Mouse (Mus musculus): ENCODE results near the gene Ppa2.

Ppa2 gene

DNA sequence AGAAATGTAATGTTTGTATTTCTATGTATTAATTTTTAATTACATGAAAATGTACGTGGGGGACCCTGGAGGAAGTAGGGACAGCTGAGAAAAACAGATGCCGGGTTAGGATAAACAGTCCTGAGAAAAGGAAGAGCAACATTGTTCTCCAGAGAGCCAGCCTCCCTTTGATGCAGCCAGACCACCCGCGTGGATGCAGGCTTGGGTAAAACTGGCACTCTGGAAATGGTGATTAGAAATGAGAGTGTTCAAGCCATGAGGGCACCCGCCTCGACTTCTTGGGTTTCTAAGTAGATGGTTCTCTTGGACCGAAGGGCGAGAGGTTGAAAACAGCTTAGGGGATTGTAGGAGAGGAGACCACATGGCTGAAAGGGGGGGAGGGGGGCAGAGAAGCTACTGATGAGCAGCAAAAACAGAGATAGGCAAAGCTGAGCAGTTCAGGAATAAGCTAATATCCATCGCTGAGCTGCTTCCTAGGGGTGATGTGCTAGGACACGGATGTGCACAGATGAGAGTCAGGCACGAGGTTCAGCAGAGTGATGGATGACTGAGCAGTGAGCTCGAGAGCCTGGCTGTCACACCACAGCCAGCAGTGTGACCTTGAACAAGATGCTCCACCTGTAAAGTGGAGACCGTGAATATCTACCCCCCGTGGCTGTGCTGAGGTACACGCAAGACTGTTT is 21.4 kb downstream of the Ppa2 start:
- no peak for DNase-seq (ENCODE audit: low read depth)

DNA sequence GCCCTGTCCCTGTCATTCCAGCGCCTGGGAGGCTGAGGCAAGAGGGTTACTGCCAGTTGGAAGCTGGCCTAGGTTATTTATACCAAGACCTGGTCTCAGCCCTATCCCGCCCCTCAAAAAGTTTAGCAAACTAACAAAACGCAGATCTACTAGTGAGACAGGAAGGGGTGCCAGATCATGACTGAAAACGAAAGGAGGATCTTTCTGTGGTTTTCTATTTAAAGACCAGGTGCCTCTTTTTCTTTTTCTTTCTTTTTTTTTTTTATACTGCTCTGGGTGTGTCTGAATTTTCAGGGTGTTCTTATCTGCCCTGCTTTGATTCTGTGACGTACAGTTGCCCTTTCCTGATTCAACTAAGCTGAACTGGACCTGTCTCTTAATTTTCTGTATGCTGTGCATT is 22.4 kb downstream of the Ppa2 start:
- peak; percentile 28 for DNase-seq (ENCODE audit: low read depth)

DNA sequence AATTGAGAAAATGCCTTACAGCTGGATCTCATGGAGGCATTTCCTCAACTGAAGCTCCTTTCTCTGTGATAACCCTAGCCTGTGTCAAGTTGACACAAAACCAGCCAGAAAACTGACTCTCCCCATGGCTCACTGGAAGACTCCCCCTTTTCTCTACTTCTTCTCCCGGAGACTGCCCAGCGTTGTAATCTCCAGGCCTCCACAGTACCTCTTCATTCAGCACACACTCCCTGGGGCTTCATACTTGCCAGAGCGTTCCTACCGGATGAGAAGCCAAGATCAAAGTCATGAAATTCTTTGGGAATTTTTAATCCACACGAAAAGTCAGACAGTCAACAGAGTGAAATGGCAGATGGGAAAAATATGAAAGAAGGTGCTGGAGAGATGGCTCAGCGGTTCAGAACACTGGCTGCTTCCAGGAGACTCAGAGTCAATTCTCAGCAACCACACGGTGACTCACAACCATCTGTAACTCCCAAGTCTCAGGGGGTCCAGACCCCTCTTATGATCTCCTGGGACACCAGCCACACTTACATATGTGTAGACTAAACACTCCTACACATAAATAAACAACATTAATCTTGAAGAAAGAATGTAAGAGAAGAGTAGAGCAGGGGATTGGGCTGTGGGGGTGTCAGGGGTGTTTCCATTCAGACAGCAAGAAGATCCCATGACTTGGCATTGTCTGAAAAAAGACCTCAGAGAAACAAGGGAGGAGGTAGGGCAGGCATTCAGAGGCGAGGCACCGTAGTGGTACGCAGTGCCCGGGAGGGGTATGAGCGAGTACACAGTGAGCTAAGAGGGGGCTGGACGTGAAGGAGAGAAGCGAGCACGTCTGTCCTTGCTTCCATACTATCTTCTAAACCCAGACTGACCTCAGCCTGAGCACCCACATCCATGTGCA is 23.6 kb downstream of the Ppa2 start:
- DNase-seq (ENCODE audit: low read depth) = no peak

DNA sequence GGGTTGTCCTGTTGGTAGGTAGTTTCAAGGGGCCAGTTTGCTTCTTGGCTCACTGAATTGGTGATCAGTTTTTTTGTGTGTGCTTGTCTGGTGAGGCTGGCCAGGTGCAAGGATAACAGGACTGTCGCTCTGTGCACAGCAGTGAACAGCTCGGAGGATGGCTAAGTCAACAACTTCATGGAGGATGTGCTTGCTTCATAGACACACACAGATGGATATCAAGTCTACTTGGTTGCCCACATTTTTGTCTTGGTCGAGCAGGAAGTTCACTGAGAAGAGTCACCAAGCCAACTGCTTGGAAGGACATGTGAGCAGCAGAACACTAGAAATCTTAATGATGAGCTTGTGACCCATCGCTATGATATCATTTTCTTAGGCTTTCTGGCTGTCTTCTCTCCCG is 24.8 kb downstream of the Ppa2 start:
- DNase-seq (ENCODE audit: low read depth) = peak; percentile 47

DNA sequence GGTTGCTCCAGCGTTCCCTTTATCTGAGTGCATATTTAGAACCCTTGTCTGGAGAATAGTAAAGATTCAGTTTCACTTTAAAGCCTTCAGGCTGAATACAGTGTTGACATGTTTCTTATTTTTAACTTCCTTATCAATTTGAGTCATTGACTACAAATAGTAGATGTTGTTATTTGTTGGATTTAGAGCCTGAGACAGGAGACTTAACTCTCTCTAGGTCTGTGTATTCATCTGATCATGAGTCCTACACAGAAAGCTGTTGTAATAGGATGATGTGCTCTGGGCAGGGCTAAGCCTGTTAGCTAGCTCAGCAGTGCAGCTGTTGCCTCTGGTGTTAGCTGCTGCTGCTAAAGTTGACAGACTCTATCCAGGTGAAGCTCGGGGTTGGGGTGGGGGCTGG is 25.3 kb downstream of the Ppa2 start:
- no peak for DNase-seq (ENCODE audit: low read depth)

DNA sequence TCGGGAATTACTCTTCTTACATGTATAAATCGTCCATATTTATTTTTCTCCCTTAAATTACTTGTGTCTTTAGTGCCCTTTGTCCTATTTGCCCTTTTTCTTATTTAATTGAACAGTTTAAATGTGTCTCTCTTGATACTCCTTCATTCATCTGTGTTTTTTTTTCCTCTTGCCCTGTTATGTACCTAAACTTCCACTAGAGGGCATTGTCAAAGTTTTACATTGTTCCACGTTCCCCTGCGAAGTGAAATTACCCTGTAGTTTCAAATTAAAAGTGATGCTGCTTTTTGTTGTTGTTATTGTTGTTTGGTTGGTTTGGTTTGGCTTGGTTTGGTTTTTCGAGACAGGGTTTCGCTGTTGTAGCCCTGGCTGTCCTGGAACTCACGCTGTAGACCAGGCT is 26.5 kb downstream of the Ppa2 start:
- peak; percentile 45 for DNase-seq (ENCODE audit: low read depth)

DNA sequence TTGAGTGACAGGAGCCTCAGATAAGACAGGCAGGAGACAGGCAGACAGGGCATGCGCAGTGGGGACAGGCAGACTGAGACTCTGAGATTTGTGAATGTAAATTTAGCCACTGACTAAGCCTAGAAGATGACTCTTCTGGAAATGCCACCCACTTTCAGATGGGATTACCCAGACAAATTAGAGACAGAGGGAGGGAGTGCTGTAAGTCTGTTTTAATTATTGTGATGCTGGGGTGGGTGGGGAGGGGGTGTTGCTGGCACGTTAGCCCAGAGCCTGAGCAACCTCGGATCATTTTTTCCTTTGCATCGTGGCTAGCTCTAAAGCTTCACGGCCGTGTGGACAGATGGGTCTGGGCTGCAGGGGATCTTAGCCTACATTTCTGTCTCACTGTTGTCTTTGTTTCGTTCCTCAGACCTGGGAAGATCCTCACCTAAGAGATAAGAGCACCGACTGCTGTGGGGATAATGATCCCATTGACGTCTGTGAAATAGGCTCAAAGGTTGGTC is 29.0 kb downstream of the Ppa2 start:
- DNase-seq (ENCODE audit: low read depth) = peak; percentile 18

DNA sequence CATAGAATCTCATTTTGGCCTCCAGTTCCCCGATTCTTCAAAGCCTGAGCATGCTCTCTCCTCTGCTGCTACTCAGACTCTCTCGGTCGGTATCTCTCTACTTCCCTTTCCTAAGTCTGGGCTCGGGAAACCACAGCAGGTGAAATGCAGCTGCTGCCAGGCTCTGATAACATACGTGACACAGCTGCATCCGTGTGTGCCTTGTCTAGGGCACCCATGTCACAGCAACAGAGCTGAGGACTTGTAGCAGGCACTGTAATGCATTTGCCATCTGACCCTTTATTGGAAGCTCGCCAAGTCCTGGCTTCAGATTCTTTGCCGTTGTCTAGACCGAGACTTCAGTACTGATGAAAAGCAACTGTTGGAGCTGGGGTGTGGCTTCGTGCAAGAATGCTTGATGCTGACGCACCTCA is 29.5 kb downstream of the Ppa2 start:
- peak; percentile 99 for DNase-seq (ENCODE audit: low read depth)

DNA sequence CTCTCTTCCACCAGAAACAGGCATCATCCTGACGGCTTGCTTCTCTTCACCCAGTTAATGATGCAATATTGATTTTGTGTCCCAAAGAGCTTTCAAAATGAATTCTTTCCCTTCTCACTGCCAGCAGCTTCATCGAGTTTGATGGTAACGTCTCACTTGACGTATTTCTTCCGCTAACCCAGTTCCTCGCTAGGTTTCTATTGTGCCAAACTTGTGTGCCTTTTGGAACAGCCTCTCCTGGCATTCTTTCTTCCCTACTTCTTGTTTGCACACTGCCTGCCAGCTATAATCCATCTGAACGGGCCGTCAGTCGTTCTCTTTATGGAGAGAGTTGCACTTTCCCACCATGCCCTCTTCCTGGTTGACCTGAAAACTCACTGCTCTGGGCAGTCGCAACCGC is 31.2 kb downstream of the Ppa2 start:
- no peak for DNase-seq (ENCODE audit: low read depth)

DNA sequence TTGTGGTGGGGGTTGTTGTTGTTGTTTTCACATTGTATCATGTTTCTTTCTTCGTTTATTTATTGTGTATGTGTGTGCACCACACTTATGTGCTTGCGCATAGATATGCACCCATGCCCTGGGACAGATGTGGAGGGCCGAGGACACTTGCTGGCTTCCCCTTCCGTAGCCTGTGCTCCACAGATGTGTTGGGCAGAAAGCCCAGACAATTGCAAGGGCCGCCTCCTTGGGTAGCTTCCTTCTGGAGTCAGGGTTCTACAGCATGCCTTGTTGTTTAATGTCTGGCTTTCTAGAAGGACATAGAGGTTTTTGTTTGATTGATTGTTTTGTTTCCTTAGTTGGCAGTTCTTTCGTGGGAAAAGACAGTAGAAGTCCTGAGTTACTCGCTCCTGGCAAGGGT is 37.6 kb downstream of the Ppa2 start:
- DNase-seq (ENCODE audit: low read depth) = no peak

DNA sequence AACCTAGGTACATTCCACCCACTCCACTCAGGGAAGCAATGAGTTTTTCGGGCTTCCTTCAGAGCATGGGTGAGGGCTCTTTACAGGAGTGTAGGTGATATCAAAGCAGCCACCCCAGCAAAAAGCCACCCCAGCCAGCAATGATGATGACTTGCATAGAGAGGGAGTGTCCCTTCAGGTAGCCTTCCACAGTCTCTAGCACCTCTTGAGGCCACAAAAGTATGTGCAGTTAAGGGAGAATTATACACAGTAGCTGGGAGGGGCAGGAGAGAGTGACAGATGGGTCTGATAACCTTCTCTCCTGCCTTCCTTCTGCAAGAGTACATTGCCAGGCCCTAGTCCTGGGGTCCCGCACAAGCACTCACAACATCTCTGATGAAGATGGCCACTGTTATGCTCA is 38.9 kb downstream of the Ppa2 start:
- no peak for DNase-seq (ENCODE audit: low read depth)

DNA sequence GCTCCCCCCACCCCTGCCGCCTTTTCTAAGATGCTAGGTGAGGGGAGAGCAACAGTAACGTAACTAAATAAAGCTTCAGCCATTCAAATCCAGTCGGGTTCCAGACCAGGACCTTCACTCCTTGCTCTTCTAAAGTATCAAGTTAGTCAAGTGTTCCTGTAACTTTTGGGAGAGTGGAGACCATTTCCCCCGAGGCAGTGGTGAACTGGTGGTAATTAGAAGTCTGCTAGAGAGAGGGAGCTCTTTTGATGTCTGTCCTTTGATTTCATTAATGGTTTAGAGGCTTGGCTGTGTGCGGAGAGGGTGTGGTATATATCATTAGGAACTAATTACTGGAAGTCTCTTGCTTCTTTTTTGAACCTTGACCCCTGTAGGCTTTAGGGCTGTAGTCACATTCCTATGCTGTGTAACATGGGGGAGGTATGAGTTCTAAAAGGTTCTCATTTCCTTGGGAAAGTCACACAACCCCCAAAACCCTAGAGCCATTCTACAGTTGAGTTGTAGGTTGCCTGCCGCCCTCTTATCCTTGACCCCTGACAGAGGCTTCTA is 47.6 kb downstream of the Ppa2 start:
- no peak for DNase-seq (ENCODE audit: low read depth)

DNA sequence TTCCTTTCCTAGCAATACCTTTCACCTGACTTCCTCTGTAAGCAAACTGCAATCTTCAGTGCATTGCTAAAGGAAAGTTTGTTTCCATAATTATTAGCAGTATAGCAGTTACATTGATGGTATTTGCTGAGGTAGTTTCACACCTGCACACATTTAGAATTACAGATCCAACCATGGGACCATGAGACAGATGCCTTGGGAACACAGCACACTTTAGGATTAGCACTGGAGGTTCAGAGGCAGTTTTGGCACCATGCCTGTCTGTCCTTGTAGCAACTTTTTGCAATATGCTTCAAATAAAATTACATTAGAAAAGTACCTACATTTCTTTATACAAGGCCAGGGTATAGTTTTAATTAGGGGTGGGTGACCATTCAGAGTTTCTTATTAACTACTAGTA is 48.1 kb downstream of the Ppa2 start:
- no peak for DNase-seq (ENCODE audit: low read depth)

DNA sequence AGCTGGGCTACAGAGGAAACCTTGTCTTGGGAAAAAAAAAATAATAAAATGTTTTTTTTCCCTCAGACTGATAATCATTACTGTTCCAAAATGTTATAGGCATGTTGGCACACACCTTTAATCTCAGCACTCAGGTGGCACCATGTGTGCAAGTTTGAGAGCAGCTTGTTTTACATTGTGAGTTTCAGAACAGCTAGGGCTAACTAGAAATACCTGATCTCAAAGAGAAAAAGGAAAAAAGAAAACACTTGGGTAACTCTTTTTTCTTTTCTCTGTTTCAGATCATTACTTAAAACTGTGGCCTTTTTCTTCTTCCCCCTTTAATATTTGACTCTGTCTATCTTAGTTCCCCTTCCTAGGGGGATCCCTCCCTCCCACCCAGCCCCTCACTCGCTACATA is 51.5 kb downstream of the Ppa2 start:
- no peak for DNase-seq (ENCODE audit: low read depth)

DNA sequence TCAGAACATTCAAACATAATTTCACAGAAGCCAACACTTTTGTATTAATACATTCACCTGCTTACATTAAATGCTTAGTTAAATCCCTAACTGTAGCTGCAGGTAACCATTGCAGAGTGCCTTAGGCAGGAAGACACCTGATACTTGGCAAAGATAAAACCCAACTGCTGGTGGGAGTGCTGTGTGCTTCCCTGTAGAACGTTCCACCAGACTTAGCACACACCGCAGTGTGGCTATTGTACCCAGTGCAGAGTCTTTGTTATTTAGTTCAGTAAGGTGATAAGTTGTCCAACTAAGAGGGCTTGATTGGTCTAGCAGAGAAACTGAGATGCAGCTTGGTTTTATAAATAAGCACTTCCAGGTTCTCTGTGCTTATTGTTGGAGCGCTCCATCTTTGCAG is 54.2 kb downstream of the Ppa2 start:
- DNase-seq (ENCODE audit: low read depth) = no peak

DNA sequence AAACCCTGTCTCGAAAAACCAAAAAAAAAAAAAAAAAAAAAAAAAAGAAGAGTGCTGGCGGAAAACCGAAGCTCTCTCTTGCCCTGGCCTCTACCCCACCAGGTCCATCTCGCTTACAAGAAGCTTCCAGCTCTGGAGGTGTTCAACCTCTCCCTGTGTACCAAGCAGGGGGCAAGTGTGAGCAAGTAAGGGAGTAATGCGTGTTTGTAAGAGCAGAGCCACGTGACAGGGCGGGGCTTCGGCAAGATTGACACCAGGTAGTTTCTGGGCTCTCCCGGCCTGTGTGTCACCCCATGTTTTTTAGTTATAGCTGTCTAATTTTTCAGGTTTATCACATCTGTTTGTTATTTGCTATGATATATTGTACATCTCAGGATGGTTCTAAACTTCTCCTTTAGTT is 56.2 kb downstream of the Ppa2 start:
- no peak for DNase-seq (ENCODE audit: low read depth)

DNA sequence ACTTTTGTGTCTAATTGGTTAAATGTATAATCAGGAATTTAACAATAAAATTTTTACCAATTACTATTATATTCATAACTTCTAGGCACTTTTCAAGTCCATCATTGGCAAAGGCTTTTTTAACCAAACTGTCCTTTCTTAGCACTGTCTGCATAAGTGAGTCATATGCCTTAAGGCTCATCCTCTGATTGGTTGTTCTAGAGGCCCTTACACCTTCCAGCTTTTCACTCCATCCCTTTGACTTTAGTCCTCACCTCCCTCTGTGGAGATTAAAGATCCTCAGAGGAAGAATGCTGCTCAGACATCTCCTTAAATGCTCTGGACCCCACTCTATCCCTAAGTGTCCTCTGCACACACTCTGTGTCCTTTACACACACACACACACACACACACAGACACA is 68.3 kb downstream of the Ppa2 start:
- no peak for DNase-seq (ENCODE audit: low read depth)

DNA sequence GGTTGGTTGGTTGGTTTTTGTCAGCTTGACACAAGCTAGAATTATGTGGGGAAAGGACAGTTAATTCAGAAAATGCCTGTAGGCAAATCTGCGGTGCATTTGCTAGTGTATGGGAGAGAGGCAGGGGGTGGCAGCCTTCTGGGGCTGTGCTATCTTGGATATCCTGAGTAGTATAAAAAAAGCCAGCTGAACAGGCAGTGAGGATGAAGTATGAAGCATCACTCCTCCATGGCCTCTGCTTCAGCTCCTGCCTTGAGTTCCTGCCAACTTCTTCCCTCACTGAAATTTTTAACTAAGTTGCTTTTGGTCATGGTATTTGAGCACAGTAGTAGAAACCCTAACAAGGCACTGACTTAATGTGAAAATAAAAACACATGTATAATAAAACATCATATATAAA is 70.1 kb downstream of the Ppa2 start:
- DNase-seq (ENCODE audit: low read depth) = no peak

DNA sequence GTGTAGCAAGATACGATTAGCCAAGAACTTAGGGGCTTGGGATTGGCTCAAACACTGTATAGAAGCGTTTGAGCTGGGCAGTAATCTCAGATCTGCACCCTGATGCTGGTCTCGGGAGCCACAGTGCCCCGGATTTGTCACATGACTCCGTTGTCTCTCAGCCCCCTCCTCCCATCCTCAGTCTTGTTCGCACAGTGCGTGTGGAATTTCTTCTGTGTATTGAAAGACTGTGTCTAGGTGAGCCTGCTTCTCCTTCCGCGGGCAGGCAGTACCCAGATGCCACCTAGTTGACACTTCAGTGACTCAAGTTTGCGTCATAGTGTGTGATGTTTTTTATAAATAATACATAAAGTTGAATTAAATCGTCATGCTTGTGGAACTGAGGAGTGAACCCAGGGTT is 71.6 kb downstream of the Ppa2 start:
- DNase-seq (ENCODE audit: low read depth) = no peak

DNA sequence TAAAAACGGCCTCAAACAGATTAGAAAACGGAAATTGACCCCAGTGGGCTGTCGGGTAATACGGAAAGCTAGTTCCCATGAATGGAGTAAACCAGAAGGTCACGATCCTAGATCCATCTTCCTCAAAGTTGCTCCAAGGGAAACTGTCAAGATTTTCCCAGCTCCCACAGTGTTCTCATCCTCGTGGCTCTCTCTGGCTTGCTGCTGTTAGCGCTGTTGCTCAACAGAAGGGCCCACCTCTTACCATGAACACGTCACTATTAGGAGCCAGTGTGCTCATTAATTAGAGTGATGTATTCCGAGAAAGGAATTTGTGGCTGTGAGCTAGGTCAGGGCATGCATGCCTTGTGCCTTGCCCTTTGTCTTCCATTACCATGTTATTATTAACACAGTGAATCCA is 72.2 kb downstream of the Ppa2 start:
- DNase-seq (ENCODE audit: low read depth) = no peak

DNA sequence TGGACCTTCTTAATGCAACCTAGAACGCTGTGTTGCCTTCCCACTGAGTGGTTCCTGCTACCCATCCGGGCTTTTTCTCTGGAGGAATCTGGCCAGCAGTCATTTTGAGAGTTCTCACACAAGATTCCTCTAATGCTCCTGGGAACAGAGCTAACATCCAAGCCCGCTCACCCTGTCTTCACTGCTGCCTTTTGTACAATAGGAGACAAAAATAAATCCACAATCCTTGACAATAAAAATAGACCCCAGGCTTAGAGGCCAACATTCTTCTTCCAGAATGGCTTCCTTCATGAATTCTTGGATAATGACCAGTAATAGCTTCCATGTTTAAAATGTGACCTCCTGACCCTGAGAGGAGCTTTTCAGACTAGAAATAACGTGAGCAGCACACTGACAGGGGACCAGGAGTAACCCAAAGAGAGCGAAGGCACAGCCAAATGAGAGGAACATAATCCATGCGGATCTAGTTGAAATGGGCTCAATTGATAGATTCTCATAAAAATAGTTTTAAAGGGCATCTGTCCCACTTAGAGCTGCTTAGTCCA is 74.3 kb downstream of the Ppa2 start:
- DNase-seq (ENCODE audit: low read depth) = no peak

DNA sequence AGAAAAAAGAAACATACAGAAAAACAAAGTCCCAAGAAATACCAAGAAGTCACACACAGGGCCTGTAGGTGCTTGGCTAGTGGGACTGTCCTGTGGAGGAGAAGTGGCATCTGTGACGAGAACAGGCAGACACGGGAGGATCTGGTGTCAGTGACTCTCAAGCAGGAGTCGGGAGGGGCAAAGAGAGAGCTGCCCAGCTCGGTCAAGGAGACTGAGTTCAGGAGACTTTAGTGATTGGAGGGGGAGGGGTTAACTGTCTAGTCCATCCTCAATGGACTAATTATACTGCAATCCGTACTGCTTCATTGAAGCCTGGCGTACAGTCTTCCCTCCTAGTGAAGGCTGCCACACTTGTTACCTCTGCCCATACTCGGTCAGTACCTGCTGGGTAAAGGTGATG is 77.4 kb downstream of the Ppa2 start:
- DNase-seq (ENCODE audit: low read depth) = no peak

DNA sequence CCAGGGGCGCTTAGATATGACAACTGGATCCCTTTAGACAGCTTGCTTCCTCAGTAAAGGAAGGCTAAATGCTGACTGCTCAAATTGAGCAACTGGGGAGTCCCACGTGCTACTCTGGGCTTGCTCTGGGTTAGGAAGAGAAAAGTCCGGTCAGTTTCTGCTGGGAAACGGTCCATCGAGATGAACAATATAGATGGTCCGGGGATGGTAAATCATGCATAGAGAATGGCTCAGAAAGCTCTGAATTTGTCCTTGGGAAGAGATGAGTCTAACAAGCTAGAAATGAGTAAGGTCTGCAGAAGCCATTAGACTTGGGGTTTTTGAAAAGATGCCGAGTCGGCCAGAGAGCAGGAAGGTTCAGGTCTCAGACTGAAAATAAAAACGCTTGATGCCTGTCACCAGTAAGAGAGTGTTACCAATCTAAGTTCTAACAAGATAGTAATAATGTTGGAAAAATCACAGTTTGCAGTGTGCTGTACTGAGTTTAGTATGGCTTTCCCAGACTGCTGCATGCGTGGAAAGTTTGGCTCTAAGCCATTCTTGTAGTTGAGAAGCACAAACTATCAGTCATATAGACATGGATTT is 80.0 kb downstream of the Ppa2 start:
- no peak for DNase-seq (ENCODE audit: low read depth)
